Mouse (Mus musculus) thymus, postnatal 25 days (tissue): ENCODE data around the gene Tmem86b.
A peak's percentile ranks its signal among the peaks of the same experiment; 100 is the strongest.

Source experiments
- DNase-seq: peaks from one replicate; pipeline ENCODE4 v3.0.0; 2022

Gene Tmem86b

DNA sequence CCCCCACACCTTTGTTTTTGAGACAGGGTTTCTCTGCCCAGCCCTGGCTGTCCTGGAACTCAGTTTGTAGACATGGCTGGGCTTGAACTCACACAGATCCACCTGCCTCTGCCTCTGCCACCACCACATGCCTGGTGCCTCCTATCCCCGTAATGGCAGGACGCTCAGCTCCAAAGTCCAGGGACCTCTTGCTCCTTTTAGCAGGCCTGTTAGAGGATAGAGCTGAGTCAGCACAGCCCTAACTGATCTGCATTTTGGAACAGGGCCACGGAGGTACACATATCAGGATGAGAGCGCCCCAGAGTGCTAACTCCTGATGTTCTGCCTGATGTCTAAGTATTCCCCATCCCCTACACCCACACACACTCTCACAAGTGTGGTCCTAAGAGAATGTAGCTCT, at the start of gene Tmem86b:
Tmem86b (minus strand) TSS at position 392 of the 400 bp plus-strand sequence.
- no peak for DNase-seq

DNA sequence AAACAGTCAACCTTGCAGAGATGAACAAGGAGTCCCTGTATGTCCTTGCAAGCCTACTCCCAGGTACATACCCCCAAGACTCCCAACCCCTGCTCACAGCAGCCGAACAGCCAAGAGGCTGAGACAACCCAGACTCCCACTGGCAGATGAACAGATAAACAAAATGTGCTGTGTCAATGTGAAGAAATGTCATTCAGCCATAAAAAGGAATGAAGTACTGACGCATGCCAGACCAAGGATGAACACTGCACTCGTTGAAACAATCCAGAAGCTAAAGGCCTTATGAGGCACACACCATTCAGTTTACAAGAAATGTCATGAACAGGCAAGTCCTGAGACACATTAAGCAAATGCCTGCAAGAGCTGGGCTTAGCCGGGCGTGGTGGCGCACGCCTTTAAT, 44.0 kb upstream of the Tmem86b start:
- DNase-seq, result no peak

DNA sequence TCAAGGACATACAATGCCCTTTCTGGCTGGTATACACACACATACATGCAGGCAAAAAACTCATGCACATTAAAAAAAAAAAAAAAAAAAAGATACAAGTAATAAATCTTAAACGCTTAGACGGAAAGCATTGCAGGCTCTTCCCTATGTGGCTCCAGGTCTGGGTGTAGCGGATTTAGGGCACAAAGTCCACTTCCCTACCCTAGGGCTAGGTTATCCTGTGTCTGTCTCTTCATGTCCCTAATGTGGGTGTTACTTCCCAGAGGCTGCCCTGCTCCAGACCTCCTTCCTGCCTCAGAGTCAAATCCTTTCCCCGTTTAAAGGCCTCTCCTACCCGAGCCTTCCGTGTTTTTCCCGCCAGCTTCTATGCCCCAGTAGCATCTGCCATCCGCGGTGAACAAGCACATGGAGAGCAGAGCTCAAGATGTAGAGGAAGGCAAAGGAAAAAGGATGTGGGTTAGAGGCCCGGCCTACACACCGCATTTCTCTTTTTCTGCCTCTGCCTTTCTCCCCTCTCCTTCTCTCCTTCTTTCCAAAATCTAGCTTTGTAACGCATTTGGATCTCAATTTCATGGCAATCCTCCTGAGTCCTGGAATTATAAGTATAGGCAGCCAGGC, 43.0 kb upstream of the Tmem86b start:
- DNase-seq, result peak; percentile 48

DNA sequence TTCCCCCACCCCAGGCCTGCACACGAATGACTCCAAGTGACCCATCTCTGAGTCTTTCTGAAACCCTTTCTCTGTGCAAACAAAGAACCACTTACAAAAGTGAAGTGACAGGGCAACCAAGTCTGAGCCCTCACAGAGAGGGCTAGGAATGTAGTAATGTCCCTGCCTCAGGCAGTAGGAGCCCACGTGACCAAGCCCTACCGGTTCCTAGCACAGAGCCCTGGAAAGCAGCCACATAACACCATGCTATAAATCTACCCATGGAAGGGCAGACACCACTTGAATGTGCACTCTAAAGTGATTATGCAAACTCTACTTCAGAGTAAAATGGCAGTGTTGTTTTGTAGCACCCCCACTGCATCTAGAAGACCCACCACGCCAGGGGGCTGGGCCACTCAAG, 40.7 kb upstream of the Tmem86b start:
- DNase-seq, result no peak

DNA sequence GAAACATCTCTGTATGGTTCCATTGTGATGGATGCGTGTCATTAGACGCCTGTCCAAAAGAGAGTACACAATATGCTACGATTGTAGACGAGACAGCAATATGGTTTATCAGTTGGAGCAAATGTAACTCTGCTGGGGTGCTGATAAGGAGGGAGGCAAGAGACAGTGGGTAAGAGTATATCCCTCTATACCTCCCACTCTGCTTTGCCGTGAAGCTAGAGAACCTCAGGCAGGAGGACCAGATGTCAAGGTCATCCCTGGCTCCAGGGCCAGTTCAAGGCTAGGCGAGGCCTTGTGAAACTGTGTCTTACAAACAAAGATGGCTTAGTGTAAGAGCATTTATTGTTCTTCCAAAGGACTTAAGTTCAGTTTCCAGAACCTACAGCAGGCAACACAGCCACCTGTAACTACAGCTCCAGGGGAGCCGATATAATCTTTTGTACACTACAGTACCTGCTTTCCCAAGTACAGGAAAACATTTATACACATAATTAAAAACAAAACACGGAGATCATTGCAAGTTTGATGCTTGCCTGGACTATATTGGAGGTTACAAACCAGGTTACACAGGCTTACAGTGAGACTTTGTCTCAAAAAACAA, 39.5 kb upstream of the Tmem86b start:
- no peak for DNase-seq

DNA sequence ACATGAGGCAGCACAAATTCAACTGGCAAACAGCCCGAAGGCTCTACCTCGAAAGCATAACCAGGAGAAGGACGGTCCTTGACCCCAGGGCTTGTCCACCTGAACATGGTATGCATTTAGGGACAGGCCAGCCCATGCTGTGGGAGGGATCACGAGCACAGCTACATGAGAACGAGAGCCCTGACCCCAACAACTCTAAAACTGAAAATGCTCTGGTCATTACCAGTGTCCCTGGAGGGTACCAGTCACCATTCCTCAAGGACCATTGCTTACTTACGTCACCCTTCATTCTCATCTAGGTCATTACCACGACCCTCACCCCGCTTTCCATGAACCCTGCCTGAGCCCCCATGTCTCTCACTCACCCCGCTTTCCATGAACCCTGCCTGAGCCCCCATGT, 37.9 kb upstream of the Tmem86b start:
- DNase-seq, result no peak

DNA sequence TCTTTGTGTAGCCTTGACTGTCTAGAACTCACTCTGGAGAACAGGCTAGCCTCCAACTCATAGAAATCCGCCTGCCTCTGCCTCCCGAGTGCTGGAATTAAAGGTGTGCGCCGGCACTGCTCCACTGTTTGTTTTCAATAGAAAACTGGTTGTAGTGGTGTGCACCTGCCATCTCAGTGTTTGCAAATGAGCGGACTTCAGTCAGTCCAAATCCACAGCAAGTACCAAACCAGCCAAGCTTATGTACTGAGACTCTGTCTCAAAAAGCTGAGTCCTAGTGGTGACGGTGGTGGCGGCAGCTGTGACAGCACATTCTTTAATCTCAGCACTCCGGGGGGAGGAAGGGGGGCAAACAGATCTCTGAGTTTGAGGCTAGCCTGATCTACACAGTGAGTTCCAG, 37.3 kb upstream of the Tmem86b start:
- DNase-seq, result no peak

DNA sequence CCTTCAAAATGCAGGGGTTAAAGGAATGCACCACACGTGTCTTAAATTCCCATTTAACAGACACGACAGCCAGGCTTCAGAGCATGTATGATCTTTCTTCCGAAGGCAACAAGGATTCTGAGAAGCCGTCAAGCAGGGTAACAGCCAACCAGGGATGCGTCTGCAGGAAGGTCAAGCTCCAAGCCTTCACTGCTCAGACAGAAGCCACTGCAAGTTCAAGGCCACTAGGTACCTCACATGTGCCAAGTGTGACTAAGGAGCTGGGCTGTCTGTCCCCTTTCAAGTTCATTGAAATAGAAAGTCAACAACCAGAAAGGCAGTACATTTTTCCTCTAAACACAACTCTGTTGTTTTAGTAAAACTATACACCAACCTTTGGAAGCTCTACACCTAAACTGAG, 35.6 kb upstream of the Tmem86b start:
- no peak for DNase-seq

DNA sequence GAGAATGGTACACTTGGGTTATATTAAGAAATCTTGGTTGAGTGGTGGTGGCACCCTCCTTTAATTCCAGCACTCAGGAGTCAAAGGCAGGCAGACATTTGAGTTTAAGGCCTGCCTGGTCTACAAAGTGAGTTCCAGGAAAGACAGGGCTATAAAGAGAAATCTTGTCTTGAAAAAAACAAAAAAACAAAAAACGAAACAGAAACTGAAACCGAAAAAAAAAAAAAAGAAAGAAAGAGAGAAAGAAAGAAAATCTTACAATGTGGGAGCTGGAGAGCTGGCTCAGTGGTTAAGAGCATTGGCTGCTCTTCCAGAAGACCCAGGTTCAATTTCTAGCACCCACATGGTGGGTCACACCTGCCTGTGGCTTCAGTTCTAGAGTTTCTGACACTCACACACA, 32.5 kb upstream of the Tmem86b start:
- DNase-seq, result no peak

DNA sequence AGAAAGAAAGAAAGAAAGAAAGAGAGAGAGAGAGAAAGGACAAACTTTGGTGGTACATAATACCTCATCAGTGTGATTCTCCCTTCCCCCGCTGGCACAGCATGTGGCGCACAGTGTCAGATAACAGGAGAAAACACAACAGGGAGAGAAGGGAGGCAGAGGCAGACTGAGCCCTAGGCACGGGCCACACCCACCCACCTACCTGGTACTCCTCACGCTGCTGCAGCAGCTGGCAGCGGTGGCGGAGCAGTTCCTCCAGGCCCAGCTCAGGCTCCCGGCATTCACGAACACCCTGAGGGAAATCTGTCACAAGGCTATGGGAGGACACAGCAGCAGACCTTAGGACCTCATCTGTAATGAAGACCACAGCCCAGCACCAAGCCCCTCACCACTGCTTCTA, 32.0 kb upstream of the Tmem86b start:
- DNase-seq, result no peak

DNA sequence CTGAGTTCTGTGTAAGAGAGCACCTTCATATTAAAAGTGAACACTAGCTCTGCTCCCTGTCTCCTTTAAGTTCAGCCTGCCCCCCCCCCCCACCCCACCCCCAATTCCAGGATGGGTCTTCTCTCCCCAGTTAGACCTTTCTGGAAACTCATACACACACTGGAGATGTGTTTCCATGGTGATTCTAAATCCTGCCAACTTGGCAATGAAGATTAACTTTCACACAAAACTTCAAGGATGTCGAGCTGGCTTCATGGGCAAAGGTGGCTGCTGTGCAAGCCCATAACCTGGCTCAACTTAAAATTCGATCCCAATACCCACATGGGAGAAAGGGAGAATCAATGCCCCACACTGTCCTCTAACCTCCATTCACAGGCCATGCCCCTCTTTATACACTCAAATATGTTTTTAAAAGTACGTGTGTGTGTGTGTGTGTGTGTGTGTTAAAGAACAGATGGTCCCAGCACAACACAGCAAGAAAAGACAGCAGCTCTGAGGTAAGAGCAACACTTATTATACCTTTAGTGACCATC, 28.8 kb upstream of the Tmem86b start:
- no peak for DNase-seq

DNA sequence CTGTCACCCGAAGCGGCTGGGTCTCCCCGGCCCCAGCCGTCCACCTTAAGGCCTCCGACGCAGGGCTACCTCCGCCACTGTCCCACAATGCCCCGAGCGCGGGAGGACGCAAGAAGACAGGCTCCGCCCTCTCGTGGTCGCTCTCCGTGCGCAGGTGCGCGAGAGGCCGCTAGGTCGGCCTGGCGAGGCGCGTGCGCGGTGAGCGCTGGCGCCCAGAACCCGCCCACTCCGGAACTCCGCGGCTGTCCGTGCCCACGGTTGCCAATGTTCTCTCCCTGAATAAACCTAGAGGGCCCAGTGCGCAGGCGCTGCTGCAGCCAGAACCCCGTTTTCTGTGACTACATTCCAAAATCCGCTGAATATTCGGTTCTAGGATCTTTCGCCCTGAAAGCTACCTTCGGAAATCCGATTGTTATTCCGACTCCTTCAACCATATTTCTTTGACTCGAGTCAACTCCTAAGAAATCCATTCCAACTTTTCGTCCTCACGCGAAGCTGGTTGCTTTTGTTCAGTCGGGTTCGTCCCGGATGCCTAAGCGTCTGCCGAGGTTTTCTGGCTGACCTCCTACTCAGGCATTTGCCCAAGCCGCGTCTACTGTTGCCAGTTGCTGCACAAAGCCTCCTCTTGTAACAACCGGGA, 27.8 kb upstream of the Tmem86b start, which contains the start of gene Ppp6r1:
Ppp6r1 (minus strand) TSS at position 108 of the 640 bp plus-strand sequence.
- peak; percentile 98 for DNase-seq

DNA sequence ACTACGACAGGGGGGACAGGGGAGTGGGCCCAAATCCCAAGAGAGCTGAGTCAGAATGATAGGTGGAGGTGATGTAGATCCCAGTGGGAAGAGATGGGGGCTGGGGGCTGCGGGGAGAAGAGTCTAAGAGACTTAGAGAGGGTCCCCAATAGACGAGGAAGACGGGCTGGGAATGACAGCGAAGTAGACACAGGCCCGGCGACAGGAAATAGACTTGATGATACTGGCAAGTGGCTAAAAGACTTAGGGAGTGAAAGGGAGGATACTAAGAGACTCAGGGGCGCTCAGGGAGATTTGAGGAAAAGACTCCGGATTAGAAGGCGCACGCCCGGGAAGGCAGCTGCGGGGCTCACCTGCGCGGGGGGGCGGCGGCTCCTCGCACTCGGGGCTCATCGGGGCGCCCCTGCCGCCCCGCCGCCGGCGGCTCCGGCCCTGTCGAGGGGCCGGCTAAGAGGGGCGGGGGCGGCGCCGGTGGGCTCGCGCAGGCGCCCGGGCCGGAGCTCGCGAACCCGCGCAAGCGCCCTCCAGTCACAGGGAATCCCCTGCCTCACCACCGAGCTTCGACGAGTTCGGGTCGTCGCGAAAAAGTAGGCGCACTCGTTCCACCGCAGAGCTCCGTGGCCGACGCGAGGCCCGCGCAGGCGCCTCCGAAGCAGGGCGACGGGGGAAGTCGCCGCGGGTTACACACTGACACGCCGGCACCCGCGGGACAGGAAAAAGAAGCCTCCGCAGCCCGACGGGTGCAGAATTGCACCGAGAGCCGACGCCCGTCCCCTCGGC, 27.1 kb upstream of the Tmem86b start:
- DNase-seq, result peak; percentile 65

DNA sequence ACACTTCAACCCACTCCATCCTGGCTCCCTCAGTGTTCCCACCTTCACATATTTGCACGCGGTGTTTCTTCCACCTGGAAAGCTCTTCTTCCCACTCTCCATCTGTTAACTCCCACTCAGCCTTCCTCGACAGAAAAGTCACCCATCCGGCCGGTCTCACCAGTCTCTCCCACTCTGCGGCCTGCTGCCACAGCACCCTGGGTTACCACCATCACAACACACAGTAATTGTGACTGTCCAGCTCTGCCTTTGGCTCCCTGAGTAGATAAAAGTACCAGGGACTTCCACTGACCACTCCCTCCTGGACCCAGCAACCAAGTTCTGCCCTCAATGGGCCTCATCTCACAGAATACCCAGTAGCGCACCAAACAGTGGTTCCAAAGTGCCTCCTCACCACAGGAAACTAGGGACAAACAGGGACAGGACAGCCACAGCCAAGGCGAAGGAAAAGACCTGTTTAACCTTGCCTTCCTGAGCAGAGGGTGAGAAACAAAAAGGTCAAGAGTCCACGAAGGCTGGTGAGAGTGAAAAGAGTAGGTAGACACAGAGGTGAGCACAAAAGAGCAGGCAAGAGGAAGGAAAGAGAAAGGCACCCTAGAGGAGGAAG, 26.4 kb upstream of the Tmem86b start:
- DNase-seq, result no peak

DNA sequence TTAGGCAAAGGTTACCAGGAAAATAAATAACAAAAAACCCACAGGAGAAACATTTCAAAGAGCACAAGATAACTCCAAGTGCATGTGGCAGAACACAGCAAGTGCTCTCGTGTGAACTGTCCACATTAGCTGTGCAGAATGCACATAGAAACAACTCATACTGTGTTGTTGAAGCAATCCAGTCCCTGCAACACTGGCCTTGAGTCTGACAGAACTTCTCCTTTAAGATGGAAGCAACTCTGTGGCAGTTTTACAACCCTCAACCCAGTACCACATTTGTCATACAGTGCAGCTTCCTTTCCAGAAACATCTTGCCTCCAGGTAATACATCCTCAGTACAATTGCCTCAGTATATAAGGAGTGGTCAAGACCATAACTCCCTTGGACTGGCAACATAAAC, 25.6 kb upstream of the Tmem86b start:
- no peak for DNase-seq

DNA sequence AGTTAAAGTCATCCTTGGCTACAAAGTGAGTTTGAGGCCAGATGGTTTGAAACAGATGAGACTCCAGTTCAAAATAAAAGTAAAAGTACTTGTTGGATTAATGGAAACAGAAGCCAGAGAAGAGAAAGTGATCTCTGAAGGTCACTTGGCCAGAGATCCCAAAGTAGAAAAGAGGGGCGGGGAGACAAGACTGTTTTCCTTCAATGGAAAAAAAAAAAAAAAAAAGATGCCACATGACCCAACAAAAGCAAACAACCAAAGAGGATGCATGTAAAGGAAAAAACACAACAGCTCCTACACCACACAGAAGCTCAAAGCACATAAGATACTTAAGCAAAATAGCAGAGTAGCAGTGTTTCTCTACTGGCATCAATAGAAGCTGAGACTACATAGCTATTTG, 24.7 kb upstream of the Tmem86b start:
- DNase-seq, result no peak

DNA sequence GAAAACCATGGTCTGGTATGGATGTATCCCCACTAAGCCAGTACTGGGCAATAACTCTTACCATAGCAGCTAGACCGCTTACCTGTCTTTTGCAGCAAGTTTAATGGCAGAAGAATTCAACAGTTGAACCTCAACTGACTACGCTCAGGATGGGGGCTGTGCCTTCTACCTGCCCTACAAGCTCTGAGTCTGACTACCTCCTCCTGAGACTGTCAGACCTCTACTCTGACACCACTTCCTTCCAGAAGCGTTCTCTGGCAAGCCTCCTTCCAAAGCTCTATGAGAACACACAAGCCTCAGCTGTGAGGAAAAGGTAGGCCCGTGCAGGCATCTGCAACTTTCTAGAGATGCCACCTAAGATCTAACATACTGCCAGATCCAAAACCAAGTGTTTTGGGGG, 24.2 kb upstream of the Tmem86b start:
- peak; percentile 64 for DNase-seq

DNA sequence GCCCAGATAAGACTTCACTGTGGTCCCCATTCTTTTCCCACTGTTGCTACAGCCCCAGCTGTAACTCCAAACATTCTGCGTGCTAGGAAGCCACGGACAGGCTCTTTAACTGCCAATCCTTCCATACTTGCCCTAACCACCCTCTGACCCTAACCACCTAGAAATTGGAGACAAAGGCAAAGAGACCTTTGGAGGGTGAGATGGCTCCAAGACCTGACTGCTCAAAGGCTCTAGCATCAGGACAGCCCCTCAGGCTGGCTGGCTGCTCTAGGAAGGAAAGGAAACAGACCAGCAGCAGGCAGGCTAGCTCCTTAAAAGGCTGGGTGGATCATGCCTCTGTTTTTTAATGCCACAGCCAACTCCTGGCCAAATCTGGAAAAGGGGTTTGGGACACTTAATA, 23.0 kb upstream of the Tmem86b start:
- no peak for DNase-seq

DNA sequence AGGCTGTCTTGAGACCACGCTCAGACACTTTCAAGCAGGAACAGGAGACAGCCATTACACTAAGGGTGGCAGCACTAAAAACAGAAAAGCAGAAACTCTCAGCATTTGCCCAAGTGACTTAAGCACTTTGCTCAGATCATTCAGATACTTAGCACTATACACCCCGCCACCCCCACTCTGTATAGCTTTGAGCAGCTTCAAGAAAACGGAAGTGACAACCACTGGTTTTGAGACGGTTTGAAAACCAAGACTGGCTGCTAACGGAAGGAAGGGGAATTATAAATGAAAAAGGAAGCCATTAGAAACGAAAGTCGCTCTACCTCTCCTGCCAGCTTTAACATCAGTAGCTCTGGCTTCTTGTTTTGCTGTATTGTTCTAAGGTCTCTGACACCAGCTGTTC, 22.6 kb upstream of the Tmem86b start:
- peak; percentile 83 for DNase-seq

DNA sequence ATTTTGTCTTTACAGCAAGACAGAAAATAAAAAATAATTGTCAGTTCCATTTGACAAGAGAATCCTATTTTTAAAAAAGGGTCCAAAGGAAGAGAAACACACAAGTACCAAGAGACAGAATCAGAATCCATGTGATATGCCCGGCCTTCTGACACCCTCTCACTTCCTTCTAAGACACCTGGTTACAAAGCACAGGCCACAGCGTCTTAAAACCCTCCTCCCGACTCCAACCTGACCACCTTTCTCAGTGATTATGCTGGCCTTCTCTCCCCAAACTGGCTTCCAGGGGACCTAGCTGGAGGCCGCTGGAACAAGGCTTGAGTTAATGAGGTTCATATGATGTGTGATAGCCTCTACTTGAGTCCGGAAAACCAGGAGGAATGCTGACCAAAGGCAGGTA, 22.1 kb upstream of the Tmem86b start:
- no peak for DNase-seq

DNA sequence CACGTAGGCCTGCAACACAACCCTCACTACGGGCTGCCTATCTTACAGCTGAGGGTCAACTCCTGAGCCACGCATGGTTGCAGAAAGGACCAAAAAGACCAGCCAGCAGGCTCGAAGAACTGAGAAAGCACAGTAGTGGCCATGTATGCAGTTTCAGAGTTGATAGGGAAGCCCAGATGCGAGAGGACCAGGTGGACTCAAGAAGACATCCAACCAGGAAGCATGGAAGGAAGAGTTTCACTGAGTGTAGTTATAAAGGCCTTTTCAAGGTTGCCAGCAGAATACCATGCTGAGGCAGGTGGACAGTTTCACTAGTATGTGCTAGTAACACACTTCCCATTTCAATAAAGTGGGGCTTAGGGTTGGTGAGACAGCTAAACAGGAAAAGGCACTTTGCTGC, 21.5 kb upstream of the Tmem86b start:
- no peak for DNase-seq

DNA sequence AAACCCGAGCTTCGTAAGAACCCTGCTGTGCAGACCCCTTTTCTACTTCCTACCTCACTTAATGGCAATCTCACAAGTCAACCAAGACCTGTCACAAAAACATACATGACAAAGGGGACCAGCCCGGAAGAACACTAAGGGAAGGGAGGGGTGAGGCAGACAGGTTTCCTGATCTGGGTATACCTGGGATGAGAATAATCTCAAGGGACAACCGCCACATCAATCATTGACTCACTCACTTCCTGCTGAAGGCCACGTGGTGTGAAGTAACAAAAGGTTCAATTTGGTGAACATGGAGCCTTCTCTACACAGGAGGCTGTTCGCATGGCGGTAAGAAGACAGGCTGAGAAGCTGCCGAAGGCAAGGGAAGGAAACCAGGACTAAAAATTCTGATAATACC, 20.4 kb upstream of the Tmem86b start:
- peak; percentile 56 for DNase-seq

DNA sequence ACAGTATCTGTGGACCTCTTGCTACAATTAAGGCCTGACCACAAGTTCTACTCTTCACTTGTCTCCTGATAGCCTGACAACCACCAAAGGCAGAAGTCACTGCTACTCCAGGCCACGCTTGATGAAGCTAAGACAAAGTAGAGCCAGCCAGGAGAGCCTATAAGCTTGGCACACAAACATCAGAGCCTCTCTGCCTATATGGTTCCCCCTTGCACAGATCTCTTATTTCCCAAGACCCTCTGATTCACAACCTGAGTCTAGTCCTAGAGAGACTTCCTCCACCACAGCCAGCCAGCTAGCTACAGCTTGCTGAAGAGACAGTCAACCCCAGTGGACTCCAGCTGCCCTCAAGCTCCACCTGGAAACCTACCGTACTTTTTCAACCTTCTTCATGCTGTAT, 16.8 kb upstream of the Tmem86b start:
- DNase-seq, result no peak
